Mouse (Mus musculus) stomach, postnatal 0 days (tissue): ENCODE measurements at regions not wholly inside any gene's neighbourhood (a gene's known extent, or its start where the extent isn't known, plus 50 kb on each side); places are given as distances from the start of the nearest gene placed in this dataset.

Source experiments
- CTCF ChIP-seq: IDR thresholded peaks from 2 replicates; pipeline ENCODE4 v1.5.1; 2016; ENCODE audit warnings: antibody characterized with exemption, low read depth, mild to moderate bottlenecking, moderate library complexity
- EP300 ChIP-seq: optimal IDR thresholded peaks from 2 replicates; pipeline ENCODE3; 2016; ENCODE audit warnings: antibody characterized with exemption

GRCm38 (mm10) chr7:79211287-79211976, 61.6 kb upstream of the Abhd2 start:
- TF ChIP-seq EP300 = no peak
- TF ChIP-seq CTCF = no peak
